Mouse (Mus musculus): Measurements from ENCODE around the gene Ttc21a. TPM values are rescaled to one million over a fixed set of nuclear protein-coding genes. Genes with fewer than 3 reads are reported as not detected.
"Not testable (repeated sequence)": the region's sequence is repeated elsewhere in the genome, so short reads cannot be mapped to it uniquely, and the experiment has no call there.

Gene Ttc21a
- total RNA-seq, 4 experiments from 2014 or later, result 0.09 to 0.43 (median 0.28) TPM

GRCm38 (mm10) chr9:119999636-120000035 lies 62.2 kb downstream of the Ttc21a start:
- no peak for DNase-seq

GRCm38 (mm10) chr9:120000761-120001160 lies 63.4 kb downstream of the Ttc21a start:
- DNase-seq, result no peak

GRCm38 (mm10) chr9:120001945-120002725 lies 64.7 kb downstream of the Ttc21a start:
- peak; percentile 92 for DNase-seq

- no peak for DNase-seq
Observed at GRCm38 (mm10) chr9:120002893-120003292, 65.5 kb downstream of the Ttc21a start.

- DNase-seq, result no peak
Observed at GRCm38 (mm10) chr9:120005936-120006335, 68.5 kb downstream of the Ttc21a start.

GRCm38 (mm10) chr9:120007833-120008232 lies 70.4 kb downstream of the Ttc21a start:
- DNase-seq, result no peak

- no peak for DNase-seq
Observed at GRCm38 (mm10) chr9:120009226-120009841, 71.9 kb downstream of the Ttc21a start.

GRCm38 (mm10) chr9:120009871-120010270 lies 72.5 kb downstream of the Ttc21a start:
- no peak for DNase-seq

- peak; percentile 96 for DNase-seq
Observed at GRCm38 (mm10) chr9:120010781-120011511, 73.5 kb downstream of the Ttc21a start.

- DNase-seq, result peak; percentile 88
Observed at GRCm38 (mm10) chr9:120011533-120011932, 74.1 kb downstream of the Ttc21a start.

GRCm38 (mm10) chr9:120012161-120012560 lies 74.8 kb downstream of the Ttc21a start:
- DNase-seq, result not testable (repeated sequence)

- no peak for DNase-seq
Observed at GRCm38 (mm10) chr9:120012781-120013180, 75.4 kb downstream of the Ttc21a start.

GRCm38 (mm10) chr9:120013251-120013820 lies 75.9 kb downstream of the Ttc21a start:
- DNase-seq, result no peak

GRCm38 (mm10) chr9:120014828-120015227 lies 77.4 kb downstream of the Ttc21a start:
- DNase-seq, result no peak

- no peak for DNase-seq
Observed at GRCm38 (mm10) chr9:120016956-120017355, 79.5 kb downstream of the Ttc21a start.

Other genes starting within 250 kb of the Ttc21a start
- gene Scn10a, start 218.3 kb upstream of the Ttc21a start, total RNA-seq (2022), result not detected
- gene Scn11a, start 112.2 kb upstream of the Ttc21a start, total RNA-seq (2022), result not detected
- gene Wdr48, start 42.7 kb upstream of the Ttc21a start, total RNA-seq (2022), result 10 to 100 TPM; 44.9 to 69.9 (median 57.6) TPM
- 10 to 100 TPM; 31.7 to 45.8 (median 42.3) TPM for gene Gorasp1, start within 50 bp of the Ttc21a start, total RNA-seq (2022)
- gene Csrnp1, start 47.1 kb downstream of the Ttc21a start, total RNA-seq (2022), result 10 to 100 TPM in 3 of 4 experiments, 1 to 10 TPM in 1; 7.7 to 69.5 (median 16.0) TPM
- gene Xirp1, start 86.0 kb downstream of the Ttc21a start, total RNA-seq (2022), result under 1 TPM; 0.06 to 0.16 (median 0.10) TPM
- gene Cx3cr1, start 132.3 kb downstream of the Ttc21a start, total RNA-seq (2022), result 10 to 100 TPM in 2 of 4 experiments, 1 to 10 TPM in 2; 5.7 to 18.2 (median 12.4) TPM
- not detected for gene Ccr8, start 154.5 kb downstream of the Ttc21a start, total RNA-seq (2022)
- gene Slc25a38, start 172.8 kb downstream of the Ttc21a start, total RNA-seq (2022), result 10 to 100 TPM; 30.0 to 35.8 (median 30.9) TPM
- 100 to 1,000 TPM; 670 to 850 (median 733) TPM for gene Rpsa, start 190.1 kb downstream of the Ttc21a start, total RNA-seq (2022)
- under 1 TPM; 0.23 to 0.59 (median 0.37) TPM for gene Mobp, start 212.1 kb downstream of the Ttc21a start, total RNA-seq (2022)